Mouse (Mus musculus): ENCODE data around the gene Sfpq.
"Not testable (repeated sequence)": the region's sequence is repeated elsewhere in the genome, so short reads cannot be mapped to it uniquely, and the experiment has no call there.

Sfpq gene

DNA sequence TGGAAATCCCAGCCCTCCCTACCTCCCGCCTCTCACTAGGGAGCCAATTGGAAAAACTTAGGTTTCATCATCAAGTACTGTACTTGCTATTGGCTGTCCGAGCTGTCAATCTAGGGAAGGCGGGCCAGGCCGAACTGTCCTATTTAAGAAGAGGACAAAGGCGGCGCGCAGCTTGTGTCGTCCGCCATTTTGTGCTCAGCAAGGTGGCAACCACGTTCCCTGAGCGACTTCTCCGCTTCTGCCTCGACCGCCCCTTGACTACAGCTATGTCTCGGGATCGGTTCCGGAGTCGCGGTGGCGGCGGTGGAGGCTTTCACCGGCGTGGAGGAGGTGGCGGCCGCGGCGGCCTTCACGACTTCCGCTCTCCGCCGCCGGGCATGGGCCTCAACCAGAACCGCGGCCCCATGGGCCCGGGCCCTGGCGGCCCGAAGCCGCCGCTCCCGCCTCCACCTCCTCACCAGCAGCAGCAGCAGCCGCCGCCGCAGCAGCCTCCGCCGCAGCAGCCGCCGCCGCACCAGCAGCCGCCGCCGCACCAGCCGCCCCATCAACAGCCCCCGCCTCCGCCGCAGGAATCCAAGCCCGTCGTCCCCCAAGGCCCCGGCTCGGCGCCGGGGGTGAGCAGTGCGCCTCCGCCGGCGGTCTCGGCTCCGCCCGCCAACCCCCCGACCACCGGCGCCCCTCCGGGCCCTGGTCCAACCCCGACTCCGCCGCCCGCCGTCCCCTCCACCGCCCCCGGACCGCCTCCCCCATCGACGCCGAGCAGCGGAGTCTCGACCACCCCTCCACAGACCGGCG lies at the start of gene Sfpq:
Gene Sfpq, plus strand, starts transcription at position 174 of the 795 bp plus-strand sequence.
- peak; percentile 95 for DNase-seq (ENCODE audit: low spot score)

- no peak for DNase-seq (ENCODE audit: low spot score)
Observed at GRCm38 (mm10) chr4:126977467-126977866, 43.7 kb upstream of the Sfpq start.

- DNase-seq (ENCODE audit: low spot score), result no peak
Observed at GRCm38 (mm10) chr4:126978706-126979105, 42.4 kb upstream of the Sfpq start.

GRCm38 (mm10) chr4:126983321-126983720 lies 37.8 kb upstream of the Sfpq start:
- DNase-seq (ENCODE audit: low spot score), result no peak

GRCm38 (mm10) chr4:126983736-126984525 lies 37.2 kb upstream of the Sfpq start:
- DNase-seq (ENCODE audit: low spot score), result not testable (repeated sequence)

GRCm38 (mm10) chr4:126986768-126987167 lies 34.4 kb upstream of the Sfpq start:
- no peak for DNase-seq (ENCODE audit: low spot score)

GRCm38 (mm10) chr4:126988503-126988902 lies 32.6 kb upstream of the Sfpq start:
- DNase-seq (ENCODE audit: low spot score), result no peak

DNA sequence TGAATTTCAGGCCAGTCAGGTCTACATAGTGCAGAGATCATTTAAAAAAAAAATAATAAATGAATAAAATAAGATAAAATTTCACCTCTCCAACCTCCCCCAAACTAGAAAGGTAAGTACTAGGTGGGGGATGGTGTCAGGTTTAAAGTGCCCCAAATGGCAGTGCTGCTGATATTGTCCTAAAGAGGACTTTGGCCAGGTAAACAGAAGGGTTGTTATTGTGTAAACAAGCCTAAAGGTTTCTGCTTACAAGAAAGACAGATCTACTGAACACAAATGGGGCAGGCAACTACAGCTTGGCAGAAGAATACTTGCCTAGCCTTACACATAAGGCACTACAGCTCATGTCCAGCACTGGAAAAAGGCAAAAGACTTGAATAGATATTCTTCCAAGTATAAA lies 30.6 kb upstream of the Sfpq start:
- no peak for DNase-seq (ENCODE audit: low spot score)

DNA sequence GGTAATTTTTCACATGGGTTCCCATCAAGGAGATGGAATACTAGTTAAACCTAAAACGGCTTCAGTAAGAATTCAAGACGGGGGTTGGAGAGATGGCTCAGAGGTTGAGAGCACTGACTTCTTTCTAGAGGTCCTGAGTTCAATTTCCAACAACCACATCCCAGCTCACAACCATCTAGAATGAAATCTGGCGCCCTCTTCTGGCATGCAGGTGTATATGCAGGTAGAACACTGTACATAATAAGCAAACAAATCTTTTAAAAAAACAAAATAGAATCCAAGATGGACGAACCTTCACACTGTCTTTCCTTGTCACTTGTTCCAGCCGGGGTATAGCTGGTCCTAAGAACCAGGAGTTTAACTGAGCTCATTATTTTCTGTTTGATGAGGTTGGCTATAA lies 28.8 kb upstream of the Sfpq start:
- DNase-seq (ENCODE audit: low spot score), result no peak

GRCm38 (mm10) chr4:126999372-126999771 lies 21.8 kb upstream of the Sfpq start:
- DNase-seq (ENCODE audit: low spot score), result not testable (repeated sequence)

- no peak for DNase-seq (ENCODE audit: low spot score)
Observed at GRCm38 (mm10) chr4:127000601-127001105, 20.5 kb upstream of the Sfpq start.

- no peak for DNase-seq (ENCODE audit: low spot score)
Observed at GRCm38 (mm10) chr4:127004384-127004783, 16.7 kb upstream of the Sfpq start.

DNA sequence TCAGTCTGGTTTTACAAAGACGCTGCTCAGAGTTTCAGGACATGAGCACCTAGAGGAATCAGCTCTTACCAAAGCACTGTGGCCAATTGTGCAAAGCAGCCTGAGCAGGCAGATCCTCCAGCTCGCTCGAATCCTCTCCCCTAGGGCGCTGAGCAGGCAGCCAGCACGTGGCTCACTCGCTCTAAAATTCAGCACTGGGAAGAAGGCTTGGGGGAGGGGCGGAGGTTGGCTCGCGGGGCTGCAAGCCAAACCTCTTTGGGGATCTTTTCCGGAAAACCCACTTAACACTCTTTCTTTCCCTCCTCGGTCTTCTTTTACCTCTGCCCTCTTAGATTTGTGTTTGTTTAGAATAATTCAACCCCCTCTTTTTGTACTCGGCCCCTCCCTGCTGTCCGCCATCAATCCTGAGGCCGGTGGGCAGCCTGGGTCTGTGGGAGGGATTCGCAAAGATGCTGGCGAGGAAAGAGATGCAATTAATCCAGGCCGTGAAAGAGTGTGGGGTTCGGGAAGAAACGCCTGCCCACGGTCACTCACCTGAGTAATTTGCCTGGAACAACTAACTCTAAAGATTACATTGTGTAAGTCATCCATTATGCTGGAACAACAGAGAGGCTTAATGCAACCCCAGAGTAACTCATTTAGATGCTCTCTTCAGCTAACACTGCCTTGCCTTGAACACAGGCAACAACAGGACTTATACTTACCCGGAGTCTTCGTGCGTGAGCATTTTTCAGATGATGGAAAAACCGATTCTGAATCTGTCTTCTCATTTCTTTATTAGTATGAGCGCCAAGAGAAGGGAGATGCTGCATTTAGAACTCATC lies 15.8 kb upstream of the Sfpq start:
- peak; percentile 42 for DNase-seq (ENCODE audit: low spot score)

GRCm38 (mm10) chr4:127015294-127015993 lies 5.7 kb upstream of the Sfpq start:
- peak; percentile 79 for DNase-seq (ENCODE audit: low spot score)

GRCm38 (mm10) chr4:127016366-127016765 lies 4.8 kb upstream of the Sfpq start:
- DNase-seq (ENCODE audit: low spot score), result no peak

GRCm38 (mm10) chr4:127020411-127021150 lies 543 bp upstream of the Sfpq start:
- DNase-seq (ENCODE audit: low spot score), result no peak

- DNase-seq (ENCODE audit: low spot score), result peak; percentile 86
Observed at GRCm38 (mm10) chr4:127021989-127022626, 984 bp downstream of the Sfpq start.

DNA sequence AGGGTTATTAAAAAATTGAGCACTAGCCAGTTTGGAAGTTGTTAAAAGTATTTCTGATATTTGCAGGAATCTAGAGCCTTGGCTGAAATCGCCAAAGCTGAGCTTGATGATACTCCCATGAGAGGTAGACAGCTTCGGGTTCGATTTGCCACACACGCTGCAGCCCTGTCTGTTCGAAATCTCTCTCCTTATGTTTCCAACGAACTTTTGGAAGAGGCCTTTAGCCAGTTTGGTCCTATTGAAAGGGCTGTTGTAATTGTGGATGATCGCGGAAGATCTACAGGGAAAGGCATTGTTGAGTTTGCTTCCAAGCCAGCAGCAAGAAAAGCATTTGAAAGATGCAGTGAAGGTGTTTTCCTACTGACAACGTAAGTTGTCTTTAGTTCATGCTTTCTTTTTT lies 2.1 kb downstream of the Sfpq start:
- DNase-seq (ENCODE audit: low spot score), result no peak

GRCm38 (mm10) chr4:127024240-127024639 lies 3.1 kb downstream of the Sfpq start:
- no peak for DNase-seq (ENCODE audit: low spot score)

DNA sequence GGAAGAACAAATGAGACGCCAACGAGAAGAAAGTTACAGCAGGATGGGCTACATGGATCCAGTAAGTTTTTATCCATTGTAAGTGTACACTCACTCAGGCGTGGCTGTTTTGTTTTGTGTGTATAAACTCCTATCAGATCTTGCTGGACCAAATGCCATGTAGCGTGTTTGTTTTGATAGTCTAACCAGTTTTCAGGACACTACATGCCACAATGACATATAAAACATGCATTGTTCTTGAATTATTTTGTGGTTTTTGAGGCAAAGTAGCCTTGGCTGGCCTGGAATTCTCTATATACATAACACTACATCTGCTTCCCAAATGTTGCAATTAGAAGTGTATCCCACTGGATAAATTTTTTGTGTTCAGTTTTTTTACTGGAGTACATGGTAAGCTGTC lies 5.7 kb downstream of the Sfpq start:
- no peak for DNase-seq (ENCODE audit: low spot score)

Measured in ovary, postnatal 36 days (tissue).